Mouse (Mus musculus): Measurements from ENCODE around the gene 2010003K11Rik. TPM values are rescaled to one million over a fixed set of nuclear protein-coding genes. Genes with fewer than 3 reads are reported as not detected.
A peak's percentile ranks its signal among the peaks of the same experiment; 100 is the strongest.

The 2010003K11Rik gene
- polyA plus RNA-seq, 1 experiment = 11.0 TPM

DNA sequence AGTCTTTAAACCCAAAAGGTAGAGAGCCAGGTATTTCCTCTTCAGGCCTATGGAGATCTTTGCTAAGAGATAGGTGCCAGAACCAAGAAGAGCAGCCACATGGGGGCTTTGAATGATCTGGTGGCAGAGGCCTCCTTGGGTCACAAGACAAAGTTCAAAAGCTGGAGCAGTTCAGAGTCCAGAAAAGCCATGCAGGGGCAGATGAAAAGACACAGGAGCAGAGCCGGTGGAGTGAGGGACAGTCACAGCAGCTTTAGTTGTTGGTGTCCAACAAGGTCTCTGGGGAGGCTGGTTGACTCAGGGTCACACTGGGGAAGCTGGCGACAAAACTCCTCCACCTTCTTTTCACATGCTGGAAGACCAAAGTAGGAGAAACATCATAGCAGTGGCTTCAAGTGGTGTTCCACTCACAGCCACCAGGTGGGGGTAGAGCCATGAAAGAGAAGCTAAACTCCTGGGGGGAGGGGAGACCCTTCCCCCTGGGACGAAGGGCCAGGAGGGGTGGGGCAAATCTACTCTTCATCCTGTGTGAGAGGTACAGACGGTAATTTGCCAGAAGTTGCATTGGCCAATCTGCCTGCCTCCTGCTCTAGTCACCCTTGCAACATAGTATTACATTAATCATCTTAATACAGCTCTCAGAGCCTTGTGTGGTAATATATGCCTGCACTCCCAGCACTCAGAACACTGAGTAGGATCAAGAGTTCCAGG is 965 bp downstream of the 2010003K11Rik start:
- DNase-seq (ENCODE audit: low read depth) = peak; percentile 92

DNA sequence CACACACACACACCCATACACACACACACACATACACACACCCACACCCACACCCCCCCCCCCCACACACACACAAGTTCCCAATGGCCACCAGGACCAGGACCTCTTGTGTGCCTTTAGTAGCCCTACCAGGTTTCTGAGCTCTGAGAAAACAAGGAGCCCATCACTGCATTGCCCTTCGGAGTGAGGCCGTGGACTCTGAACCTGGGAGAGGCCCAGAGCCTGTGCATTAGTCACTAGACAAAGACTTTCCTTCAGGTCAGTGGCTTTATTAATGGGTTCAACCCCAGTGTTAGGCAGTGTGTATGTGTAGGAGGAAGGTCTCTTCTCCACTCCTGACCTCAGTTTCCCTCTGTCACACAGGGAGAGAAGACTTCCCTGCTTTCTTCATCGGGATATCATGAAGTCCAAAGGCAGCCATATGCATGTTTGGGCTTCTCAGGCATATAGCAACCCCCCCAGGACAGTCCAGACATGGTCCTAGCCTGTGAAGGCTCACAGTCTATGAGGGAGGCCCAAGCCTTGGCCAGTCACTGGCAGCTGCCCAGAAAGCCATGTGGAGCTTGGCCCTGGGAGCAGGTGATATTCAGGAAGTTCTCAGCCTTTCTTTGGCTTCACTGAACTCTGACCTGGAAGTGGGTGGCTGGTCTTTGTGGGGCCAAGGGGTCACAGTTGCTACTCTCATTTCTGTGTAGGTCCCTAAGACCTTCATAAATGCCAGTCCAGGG is 1.7 kb downstream of the 2010003K11Rik start:
- no peak for DNase-seq (ENCODE audit: low read depth)

DNA sequence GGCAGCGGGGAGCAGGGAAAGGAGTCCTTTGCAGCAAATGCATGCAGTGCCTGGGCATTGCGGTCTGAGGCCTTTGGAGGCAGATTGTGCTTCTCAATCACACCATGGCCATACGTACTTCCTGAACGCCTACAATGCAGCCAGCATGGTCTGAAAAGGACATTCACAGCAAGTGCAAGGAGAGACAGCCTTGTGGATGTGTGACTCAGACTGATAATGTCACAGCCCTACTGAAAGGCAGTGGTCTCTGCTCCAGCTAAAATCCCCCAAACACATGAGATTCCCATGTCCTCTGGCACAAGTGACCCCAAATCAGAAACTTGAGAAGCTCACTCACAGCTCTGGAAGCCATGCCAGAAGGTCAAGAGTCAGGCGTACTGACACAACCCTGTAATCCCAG is 2.6 kb downstream of the 2010003K11Rik start:
- no peak for DNase-seq (ENCODE audit: low read depth)

DNA sequence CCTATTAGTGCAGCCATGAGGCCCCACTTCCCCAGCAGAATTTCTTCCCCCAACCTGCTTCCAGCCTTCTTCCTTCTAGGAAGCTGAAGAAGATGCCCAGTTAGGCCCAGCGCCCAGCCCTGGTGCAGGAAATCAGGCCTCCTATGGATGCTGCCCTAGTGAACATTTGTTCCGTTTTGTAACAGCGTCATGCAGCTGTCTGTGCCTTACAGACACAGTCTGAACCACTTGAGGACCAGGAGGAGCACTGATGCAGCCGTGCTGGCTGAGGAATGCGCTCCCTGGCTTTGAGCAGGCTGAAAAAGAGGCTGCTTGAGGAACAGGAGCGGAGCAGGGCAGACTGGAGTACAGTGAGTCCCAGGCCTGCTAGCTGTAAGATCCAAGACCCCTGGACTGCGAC is 3.7 kb downstream of the 2010003K11Rik start:
- no peak for DNase-seq (ENCODE audit: low read depth)

DNA sequence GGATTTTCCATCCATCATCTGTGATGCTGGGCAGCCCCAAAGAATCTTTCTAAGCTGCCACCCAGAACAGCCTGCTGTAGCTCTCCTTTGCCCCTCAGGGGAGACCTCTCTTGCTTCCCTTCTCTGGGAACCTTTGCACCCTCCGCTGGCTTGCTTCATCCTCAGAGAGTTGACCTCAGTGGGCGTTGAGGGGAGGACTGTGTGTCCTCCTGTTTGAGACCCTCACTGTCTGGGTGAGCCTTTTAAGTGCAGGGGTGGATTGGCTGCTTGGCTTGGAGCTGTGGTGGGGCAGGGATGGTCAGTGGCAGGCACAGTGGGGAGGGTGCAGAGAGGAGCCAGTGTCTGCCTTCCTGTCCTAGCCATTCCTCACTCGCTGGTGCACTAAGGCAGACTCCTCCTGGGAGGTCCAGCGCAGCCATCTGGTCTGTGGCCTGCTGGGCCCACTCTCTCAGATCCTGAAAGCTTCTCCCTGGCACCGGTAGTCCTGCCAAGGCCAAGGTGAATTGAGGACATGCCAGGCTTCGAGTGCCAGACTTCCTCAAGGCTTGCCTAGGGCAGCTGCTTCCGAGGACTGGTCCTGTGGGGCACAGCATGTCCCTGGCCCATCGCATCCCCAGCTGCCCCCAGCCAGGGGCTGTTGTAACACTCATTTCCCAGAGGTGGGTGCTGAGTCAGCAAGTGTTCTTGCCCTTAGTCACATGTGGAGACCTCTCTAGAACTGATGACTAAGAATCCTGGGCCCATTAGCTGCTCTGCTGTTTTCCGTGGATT is 5.7 kb downstream of the 2010003K11Rik start:
- no peak for DNase-seq (ENCODE audit: low read depth)

DNA sequence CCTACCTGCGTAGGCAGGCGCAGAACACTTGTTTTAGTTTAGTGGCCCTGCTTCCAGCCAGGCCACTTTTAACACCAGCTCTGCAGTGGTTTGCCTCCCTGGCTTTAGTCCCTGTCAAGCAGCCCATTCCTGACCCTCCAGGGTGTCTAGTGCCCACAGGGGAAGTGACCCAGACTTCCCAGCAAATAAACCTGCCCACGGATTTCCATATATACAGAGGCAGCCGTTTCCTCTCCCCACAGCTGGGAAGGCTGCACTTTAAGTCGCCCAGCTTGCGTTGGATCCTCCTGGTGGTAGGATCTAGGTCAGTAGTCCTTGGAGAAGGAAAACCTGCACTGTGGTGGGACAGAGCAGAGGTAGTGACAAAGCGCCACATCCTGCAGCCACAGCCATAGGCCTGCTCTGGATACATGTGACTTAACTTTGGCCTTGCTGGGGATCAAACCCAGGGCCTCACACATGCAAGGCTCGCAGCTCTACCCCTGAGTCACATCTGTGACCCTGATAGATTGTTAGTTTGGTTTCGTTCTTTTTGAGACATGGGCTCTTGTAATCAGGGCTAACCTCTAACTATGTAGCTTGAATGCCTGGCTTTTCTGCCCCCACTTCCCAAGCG is 7.2 kb downstream of the 2010003K11Rik start:
- no peak for DNase-seq (ENCODE audit: low read depth)

DNA sequence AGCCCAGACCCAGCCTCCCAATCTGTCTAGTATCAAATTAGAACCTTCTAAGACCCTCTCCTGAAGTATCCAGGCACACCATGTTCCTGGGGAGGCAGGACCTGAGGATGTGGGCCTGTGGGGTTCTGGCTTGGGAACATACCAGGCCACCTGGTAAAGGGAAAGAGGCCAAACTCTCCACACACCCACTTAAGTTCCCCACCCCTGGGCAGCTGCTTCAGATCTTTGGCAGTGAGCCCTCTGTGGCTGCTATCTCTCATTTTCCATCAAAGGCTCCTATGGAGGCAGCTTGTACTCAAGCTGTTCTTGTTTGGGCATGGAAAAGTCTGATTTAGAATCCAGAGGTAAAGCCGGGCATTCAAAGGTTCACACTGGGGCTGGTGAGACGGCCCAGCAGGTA is 10.5 kb downstream of the 2010003K11Rik start:
- no peak for DNase-seq (ENCODE audit: low read depth)

DNA sequence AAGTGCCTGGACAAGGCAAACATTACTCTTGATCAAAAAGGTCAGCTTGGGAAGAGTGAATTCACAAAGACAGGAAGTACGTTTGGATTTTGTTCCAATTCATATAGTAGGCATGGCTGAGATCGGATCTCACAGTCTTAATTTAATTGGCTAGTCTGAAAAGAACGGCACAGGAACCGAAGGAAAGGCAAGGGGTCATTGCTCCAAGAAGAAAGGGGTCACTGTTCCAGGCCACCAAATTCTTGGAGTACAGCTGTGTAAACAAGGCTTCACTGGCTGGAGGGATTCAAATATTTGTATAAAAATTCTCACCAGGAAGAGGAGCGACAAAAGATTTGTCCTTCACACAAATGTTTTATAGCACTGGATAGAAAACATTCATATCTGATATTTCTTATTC is 13.4 kb downstream of the 2010003K11Rik start:
- no peak for DNase-seq (ENCODE audit: low read depth)

DNA sequence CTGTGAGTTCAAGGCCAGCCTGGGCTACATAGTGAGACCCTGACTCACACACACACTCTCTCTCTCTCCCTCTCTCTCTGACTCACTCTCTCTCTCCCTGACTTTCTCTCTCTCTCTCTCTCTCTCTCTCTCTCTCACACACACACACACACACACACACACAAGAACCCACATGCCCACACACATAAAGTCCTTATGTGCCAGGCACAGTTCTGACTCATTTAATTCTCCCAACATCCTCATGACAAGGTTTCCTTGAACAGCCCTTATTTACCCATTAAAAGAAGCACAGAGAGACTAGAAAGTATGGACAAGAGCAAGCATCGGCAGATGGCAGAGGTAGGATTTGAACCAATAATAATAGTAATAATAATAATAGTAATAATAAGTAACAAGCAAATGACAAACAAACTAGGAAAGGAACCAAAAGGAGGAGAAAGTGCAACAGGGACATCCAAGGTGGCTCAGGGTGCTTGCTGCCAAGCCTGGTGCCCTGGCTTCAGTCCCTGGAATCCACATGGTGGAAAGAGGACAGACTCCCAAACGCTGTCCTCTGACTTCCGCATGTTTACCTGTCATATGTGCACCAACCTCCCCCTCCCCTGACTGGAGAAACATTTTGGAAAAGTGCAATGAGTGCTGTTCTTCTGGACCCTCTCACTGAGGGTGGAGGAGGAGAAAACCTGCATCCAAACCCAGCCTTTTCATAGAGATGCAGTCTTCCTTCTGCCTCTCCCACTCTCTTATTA is 16.1 kb downstream of the 2010003K11Rik start:
- DNase-seq (ENCODE audit: low read depth) = no peak

DNA sequence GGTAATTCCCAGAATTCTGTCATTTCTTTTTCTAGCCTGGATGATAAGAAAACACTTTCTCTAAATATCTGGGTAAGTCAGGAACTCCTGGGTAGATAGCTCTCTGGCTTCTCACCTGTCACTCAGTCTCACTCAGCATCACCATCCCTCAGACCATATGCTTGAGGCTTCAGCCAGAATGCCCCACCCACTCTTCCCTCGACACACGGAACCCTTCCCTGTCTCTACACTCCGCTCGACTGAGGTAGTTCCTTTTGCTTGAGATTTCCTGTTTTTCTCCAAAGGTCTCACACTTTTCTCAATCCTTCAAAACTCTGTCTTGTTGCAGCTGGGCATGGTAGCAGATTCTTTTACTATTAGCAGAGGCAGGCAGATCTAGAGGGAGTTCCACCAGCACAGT is 17.1 kb downstream of the 2010003K11Rik start:
- DNase-seq (ENCODE audit: low read depth) = no peak

DNA sequence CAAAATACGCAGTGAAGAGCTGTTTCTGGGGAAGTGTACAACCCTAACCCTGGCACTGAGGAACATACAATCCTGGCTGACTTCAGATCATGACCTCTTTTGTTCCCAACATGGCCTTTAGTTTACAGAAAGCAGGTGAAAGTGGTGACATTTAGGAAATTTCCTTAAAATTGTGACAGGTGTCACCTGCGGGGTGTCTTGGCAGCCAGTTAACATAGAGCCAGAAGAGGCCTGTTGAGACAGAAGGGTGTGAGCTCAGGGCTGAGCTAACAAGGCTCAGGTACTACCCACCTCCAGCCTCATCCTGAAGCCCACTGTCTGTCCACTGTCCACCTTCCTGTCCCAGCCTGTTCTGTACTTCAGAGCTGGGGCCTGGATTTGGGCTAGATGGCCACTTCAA is 18.3 kb downstream of the 2010003K11Rik start:
- no peak for DNase-seq (ENCODE audit: low read depth)

DNA sequence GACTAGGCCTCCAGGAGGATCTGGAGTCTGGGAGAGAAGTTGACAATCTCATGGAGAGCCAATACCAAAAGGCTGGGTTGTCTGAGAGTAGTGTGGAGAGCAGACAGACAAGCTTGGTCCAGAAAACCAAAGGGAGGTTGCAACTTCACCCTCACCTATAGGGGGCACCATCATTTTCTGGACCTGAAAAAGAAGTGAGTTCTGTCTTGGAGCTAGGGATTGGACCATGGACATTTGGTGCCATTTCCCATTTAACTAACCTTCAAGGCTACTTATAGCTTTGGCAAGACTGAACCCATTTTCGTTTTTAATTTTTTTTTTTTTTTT is 20.2 kb downstream of the 2010003K11Rik start:
- no peak for DNase-seq (ENCODE audit: low read depth)

DNA sequence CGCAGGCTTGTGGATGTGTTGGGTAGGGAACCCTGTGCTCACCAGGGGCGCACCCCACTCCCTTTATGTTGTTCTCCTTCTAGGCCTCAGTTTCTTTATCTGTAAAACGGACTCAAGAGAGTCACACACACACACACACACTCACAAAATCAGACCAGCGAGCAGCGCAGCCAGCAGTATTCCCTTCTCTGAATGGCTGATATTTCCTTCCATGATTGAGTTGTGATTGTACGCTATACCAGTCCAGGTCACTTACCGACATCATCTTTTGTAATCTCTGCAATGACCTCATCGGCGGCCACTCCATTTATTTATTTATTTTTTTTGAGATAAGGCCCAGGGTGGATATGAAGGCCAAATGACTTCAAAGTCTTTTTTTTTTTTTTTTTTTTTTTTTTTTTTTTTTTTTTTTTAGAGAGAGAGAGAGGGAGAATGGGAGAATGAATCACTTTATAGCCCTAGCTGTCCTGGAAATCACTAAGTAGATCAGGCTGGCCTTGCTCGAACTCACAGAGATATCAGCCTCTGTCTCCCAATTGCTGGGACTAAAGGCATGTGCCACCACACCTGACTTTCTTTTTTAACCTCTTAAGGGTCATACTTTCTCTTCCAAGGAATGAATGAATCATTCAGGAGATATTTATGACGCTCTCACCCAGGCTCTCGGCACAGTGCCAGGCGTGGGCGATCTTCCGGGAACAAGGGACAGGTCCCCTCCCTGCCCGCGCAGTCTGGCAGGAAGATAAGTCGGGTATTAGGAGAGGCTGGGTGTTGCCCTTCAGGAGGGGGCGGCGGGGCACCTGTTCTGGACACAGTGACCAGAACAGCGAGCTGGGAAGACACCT is 20.8 kb downstream of the 2010003K11Rik start, which contains the start of gene Syt12:
Syt12 (minus strand) TSS at position 103 of the 845 bp plus-strand sequence.
- peak; percentile 68 for DNase-seq (ENCODE audit: low read depth)

DNA sequence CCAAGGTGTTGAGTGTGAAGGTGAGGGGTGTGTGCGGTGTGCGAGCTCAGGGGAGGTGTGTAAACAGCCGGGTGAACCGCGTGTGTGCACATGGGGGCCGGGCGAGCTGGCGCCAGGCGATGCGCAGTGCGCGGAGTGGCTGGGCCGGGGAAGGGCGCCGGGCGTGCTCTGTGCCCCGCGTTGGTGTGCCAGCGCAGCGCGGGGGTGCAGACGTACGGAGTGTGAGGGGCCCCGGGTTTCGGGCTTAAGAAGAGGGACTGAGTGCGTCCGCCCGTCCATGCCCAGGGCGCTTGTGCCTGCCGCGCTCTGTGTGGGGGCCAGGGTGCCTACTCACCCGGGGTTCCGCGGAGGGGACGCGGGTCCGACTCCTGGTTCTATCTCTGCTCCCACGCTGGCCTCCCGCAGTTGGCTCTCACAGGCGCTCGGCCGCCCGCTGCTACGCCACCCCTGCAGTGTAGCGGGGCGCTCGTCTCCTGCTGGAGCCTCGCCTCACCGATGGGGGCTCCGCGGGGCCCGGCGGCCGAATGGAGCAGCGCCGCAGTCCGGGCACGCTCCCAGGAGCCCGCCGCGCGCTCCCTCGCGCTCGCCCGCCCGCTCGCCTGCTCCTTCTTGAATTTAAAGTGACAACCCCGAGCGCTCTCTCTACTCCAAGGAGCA is 21.7 kb downstream of the 2010003K11Rik start:
- no peak for DNase-seq (ENCODE audit: low read depth)

DNA sequence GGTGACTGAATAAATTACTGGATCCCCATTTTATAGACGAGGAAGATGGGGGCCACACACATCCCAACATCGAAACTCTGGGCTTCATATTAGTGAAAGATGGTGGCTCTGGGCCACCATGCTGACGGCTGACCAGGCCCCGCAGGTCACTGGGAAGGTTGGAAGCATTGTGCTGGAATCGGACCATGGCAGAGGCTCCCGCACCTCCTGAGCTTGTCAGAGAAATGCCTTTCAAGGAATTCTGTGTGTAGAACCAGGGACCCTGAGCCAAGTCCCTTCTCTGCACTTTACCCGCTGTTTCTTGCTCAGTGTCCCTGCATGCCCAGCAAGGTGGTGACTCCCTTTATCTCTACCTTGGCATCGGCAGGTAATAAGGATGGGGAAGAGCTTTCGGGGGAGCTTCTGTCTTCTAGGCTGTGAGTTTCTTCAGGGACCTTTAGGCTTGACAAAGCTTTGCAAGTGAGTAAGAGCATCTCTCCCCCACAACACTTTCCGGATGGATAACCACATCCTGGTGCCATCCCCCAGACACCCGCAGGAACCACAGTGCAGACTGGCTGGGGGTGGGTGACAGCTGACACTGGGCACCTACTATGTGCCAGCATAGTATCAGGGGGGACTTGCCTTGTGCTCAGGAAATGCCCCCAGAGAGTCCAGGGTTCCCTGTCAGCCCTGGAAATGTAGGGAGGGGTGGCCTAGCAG is 23.0 kb downstream of the 2010003K11Rik start:
- DNase-seq (ENCODE audit: low read depth) = no peak

DNA sequence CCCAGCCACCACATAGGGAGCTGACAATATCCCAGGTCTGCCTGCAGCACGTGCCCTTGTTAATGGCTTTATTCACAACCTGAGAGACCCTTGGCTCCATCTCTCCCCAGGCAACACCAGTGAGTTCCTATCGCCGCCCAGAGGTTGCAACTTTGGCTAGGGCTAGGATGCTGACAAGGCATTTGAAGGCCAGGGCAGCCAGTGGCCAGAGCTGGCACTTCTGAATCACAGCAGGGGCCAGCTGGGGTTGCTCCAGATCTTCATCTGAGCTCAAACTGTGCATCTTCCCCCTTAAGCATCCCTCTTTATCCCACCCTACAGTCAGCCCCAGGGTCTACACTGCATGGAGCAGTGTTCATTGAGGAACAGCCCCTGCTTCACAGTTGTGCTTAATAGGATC is 23.6 kb downstream of the 2010003K11Rik start:
- no peak for DNase-seq (ENCODE audit: low read depth)

DNA sequence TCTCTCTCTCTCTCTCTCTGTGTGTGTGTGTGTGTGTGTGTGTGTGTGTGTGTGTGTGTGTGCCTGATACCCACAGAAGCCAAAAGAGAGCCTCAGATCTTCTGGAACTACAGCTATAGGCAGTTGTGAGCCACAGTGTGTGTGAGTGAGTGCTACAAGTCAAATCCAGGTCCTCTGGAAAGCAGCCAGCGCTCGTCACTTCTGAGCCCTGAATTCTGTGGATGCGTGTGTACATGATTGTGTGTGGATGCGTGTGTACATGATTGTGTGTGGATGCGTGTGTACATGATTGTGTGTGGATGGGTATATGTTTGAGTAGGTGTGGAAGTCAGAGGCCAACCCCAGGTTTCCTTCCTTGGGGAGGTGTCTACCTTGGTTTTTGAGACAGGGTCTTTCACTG is 24.8 kb downstream of the 2010003K11Rik start:
- no peak for DNase-seq (ENCODE audit: low read depth)

DNA sequence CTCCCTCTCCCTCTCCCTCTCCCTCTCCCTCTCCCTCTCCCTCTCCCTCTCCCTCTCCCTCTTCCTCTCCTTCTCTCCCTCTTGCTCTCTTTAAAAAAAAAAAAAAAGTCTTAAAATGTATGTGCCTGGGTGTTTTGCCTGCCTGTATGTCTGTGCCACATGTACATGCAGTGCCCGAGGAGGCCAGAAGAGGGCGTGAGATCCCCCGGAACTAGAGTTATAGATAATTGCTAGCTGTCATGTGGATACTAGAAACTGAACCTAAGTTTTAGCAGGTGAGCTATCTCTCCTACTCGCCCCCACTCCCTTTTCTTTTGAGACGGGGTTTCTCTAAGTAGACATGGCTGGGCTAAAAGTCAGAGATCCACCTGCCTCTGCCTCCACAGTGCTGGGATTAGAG is 30.0 kb downstream of the 2010003K11Rik start:
- DNase-seq (ENCODE audit: low read depth) = no peak

DNA sequence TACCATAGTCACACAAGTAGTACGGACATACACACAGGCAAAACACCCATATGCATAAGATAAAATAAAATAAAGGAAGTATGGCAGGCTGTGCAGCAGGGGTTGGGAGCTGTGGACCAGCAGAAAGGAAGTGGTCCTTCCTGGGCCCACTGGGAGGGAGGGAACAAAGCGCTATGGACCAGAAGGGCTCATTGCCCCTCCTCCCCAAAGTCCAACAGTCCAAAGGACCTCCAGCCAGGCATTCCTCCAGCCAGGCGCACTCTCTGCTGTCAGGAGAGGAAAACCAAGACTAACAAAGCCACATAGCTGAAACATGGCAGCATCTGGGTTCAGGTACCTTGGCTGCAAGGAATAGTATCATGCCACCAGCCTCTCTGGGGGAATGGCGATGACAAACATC is 33.7 kb downstream of the 2010003K11Rik start:
- no peak for DNase-seq (ENCODE audit: low read depth)
